Mouse (Mus musculus): ENCODE measurements around the gene Fgd1.
A peak's percentile ranks its signal among the peaks of the same experiment; 100 is the strongest.

Fgd1 gene

GRCm38 (mm10) chrX:151045850-151046249 is at the start of gene Fgd1:
Gene Fgd1, plus strand, starts transcription at chrX:151046150.
- no peak for DNase-seq (ENCODE audit: low read depth, low spot score)

GRCm38 (mm10) chrX:150996775-150997174 is 49.2 kb upstream of the Fgd1 start:
- DNase-seq (ENCODE audit: low read depth, low spot score) = no peak

DNA sequence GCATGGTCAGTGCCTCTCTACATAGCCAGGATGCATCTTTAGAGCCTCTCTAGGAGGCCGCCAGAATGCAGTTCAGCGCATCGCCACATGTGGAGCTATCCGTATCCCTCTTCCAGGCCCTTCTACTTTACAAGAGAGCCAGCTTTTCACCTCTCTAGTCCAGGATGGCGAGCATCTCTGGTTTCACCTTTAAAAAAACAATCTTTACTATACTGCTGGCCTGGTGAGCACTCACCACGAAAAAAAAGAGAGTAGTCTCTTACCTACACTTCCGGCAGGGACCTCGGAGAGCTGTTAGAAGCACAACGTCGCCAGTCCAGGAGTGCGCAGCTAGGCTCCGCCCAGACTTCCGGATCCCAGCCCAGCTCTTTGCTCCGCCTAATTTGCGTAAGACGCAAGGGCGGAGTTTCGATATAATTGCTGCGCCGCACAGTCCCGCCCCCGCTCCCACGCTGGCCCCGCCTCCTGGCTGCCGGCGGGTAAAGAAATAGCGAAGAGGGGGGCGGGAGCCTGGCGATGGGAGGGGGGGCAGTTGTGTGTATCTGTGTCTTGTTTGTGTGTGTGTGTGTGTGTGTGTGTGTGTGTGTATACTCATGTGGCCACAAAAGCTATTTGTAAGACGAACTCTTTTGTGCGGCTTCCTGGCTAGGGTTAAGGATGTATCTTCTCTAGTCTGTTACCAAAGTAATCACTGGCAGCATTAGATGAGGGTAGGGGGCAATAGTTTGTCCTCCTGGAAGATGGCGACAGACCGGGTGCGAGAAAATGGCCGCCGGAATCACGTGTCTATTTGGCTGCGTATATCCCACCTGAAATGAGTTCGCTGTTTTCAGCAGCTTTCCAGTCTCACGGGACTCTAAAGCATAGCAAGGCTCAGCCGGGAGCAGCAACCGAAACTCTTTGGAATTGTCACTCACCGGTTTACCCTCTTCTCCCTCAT is 28.7 kb upstream of the Fgd1 start, which contains the start of gene Gnl3l:
TSS of gene Gnl3l (minus strand) at position 385 of the 940 bp plus-strand sequence.
- DNase-seq (ENCODE audit: low read depth, low spot score) = peak; percentile 79

DNA sequence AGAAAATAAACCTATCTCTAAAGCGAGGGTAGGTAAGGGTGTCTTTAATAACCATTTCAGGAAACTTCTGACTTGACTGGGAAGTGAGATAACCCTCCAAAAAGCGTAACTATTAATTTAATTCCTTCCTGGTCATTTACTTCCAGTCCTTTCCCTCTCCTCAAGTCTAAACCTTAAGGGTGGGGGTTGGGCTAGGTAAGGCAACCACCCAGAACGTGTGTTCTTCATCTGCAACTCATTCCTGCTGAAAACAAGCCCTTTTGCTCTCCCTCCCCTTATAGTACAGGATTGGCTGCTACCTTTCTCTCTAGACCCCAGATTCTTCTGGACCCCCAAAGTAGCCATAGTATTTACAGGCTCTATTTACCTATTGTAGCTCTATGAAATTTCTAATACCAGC is 28.1 kb upstream of the Fgd1 start:
- DNase-seq (ENCODE audit: low read depth, low spot score) = no peak

DNA sequence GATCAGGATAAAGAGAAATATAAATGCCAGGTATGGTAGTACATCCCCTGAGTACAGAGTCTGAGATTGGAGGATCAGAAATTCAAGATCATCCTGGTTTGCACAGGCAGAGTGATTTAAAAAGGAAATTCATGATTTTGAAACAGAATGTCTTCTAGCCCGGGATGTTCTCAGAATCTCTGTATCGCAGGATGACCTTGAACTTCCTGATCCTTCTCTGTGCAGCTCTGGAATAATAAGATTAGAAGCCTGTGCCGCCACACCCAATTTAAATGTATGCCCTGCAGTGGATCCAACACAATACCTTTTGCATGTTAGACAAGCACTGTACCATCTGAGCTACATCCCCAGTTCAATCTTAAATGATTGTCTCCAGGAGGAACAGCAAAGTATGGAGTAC is 27.2 kb upstream of the Fgd1 start:
- DNase-seq (ENCODE audit: low read depth, low spot score) = no peak

GRCm38 (mm10) chrX:151031400-151031799 is 14.6 kb upstream of the Fgd1 start:
- DNase-seq (ENCODE audit: low read depth, low spot score) = no peak

DNA sequence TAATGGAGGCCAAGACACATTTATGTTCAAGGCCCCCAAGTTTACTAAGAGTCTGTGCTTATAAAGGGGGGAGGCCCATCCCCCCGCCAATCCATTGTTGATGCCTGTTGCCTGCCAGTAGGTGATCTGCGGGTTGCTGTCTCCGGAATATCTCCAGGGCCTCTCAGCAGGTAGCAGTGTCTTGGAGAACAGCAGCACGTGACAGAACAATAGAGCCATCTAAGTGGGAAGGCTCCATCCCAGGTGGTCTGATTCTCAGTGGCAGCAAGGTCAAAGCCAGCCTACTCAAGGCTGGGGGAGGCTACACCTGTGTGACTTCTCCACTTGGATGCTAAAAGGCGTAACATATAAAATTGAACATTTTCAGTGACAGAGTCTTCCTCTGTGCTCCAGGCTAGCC is 4.7 kb upstream of the Fgd1 start:
- DNase-seq (ENCODE audit: low read depth, low spot score) = no peak

DNA sequence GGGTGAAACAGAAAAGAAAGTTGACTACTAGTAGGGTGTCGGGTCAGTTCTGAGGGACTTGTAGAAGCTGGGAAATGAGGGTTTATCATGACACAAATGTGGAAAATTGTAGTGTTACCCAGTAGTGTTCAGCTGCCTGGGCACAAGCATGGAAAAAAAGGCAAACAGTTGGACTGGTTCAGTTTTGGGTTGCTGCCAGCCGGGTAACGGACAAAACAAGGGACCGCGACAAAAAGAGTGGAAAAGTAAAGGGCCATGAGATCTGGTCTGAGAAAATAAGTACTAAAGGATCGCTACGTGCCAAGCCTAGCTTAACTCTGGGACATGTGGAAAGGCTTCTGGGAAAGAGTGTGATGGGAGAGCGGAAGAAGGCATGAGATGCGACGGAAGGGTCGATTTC is 371 bp downstream of the Fgd1 start:
- no peak for DNase-seq (ENCODE audit: low read depth, low spot score)

GRCm38 (mm10) chrX:151046777-151047430 is 954 bp downstream of the Fgd1 start:
- DNase-seq (ENCODE audit: low read depth, low spot score) = peak; percentile 68

DNA sequence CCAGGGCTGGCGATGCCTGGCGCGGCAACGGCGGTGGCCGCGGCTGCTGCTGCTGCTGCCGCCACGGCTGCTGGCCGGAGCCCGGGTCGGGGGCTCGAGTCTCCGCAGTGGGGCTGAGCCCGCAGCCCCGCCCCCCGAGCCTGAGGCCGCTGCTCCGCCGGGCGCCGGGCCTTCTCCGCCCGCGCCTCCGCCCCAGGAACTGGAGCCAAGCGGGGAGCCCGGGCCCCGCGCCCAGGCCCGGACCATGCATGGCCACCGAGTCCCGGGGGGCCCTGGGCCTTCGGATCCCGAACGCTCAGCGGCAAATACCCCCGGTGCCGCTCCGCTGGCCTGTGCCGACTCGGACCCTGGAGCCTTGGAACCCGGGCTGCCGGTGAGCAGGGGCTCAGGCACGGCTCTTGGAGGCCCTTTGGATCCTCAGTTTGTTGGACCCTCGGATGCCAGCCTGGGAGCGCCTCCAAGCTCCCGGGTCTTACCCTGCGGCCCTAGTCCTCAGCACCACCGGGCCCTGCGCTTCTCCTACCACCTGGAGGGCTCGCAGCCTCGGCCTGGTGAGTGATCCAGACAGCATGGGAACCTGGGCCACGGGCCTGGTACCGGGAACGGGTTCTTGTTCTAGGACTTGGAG is 1.6 kb downstream of the Fgd1 start:
- DNase-seq (ENCODE audit: low read depth, low spot score) = peak; percentile 4

GRCm38 (mm10) chrX:151049661-151050215 is 3.8 kb downstream of the Fgd1 start:
- no peak for DNase-seq (ENCODE audit: low read depth, low spot score)

DNA sequence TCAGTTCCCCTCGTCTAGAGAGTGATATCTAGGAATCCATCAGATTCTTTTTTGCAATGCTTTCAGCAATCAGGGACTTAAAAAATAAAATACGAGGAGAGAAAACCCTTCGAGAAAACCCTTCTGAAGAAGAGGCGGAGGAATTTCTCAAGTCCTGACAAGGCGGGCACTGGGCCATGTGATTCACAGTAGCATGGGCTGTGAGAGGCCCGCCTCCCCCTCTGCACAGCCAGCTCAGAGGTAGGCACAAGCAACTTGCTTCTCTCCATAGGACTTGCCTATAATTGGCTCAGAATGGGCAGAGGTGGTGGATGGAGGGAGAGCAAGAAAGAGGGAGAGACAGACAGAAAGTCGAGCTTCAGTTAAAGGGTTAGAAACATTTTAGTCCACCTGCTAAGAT is 4.4 kb downstream of the Fgd1 start:
- no peak for DNase-seq (ENCODE audit: low read depth, low spot score)

DNA sequence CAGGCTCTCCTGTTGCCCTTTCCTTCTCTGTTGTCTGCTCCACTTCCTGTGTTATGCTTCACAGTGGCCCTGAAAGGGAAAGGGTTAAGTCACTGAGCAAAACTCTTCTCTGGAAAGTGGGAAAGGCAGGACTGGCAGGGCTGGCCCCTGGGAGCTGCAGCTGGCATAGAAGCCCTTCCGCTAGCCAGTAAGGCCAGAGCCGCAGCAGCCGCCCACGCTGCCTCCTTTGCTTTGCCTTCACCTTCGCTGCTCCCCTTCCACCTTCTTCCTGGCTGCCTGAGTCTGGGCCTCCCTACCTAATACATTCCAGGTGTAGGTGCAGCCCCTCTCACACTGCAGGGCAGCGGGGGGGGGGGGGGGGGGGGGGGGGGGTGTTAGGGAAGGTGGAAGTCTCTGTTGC is 8.5 kb downstream of the Fgd1 start:
- no peak for DNase-seq (ENCODE audit: low read depth, low spot score)

GRCm38 (mm10) chrX:151055559-151055958 is 9.6 kb downstream of the Fgd1 start:
- DNase-seq (ENCODE audit: low read depth, low spot score) = no peak

GRCm38 (mm10) chrX:151059346-151059745 is 13.4 kb downstream of the Fgd1 start:
- no peak for DNase-seq (ENCODE audit: low read depth, low spot score)

GRCm38 (mm10) chrX:151061615-151062299 is 15.8 kb downstream of the Fgd1 start:
- no peak for DNase-seq (ENCODE audit: low read depth, low spot score)

- DNase-seq (ENCODE audit: low read depth, low spot score) = no peak
Measured at GRCm38 (mm10) chrX:151066071-151066666, 20.2 kb downstream of the Fgd1 start.

- DNase-seq (ENCODE audit: low read depth, low spot score) = no peak
Measured at GRCm38 (mm10) chrX:151067876-151068275, 21.9 kb downstream of the Fgd1 start.

- DNase-seq (ENCODE audit: low read depth, low spot score) = no peak
Measured at GRCm38 (mm10) chrX:151076007-151076406, 30.1 kb downstream of the Fgd1 start.

DNA sequence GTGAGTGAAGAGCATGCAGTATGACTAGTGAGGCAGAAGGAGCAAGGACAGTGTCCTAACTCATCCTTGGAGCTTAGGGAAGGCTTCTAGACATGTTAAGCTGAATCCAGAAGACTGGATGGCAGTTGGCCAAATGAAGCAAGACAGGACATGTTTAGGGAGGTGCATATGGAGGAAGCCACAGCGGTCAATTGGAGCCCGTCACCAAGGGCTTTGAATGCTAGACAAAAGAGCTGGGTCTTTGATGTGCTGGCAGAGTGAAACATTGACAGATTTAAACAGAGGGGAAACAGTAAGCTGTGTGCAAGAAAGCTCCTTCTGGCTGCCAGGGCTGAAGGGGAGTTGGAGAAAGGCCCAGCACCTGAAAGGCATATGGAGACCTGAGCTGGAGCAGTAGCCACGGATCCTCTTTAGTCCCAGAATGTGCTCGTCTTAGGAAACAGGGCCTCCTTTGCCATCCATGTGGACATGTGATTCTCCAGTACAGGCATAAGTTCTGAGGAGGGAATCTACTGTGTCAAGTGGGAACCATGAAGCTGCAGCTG is 31.1 kb downstream of the Fgd1 start:
- DNase-seq (ENCODE audit: low read depth, low spot score) = no peak

DNA sequence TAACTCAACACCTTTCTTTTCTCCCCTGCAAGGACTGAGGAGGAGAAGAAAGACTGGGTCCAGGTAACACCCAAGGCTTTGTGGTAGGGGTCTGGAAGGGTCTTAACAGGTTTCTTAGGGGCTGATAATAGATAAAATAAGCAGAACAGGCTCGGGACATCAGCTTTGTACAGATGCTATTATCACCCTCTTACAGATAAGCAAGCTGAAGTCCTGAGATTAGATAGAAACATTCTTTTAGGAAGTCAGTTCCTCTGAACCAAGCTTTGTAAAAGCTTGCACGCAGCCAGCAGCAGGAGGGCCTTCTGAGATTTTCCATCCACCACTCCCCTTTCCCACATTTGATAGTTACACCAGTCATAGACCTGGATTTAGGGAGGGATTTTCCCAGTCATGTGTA is 39.6 kb downstream of the Fgd1 start:
- no peak for DNase-seq (ENCODE audit: low read depth, low spot score)

Measured in retina, postnatal 7 days (tissue).